Mouse (Mus musculus) G1E (cell line): ENCODE results near the gene Smoc1. TPM values are rescaled to one million over a fixed set of nuclear protein-coding genes. Genes with fewer than 3 reads are reported as not detected.

Experiments used
- ATAC-seq: 2 replicates; pipeline ENCODE4 v1.8.0; 2016; ENCODE audit warnings: mild to moderate bottlenecking; ENCODE audit not compliant: insufficient number of reproducible peaks, poor library complexity, low FRiP score, severe bottlenecking; ENCODE audit errors: extremely low read depth
- DNase-seq: peaks from one replicate; pipeline ENCODE4 v3.0.0; 2012; ENCODE audit warnings: low spot score
- H3K27me3 ChIP-seq: 2 replicates; pipeline ENCODE4 v1.6.1; 2012; ENCODE audit warnings: mild to moderate bottlenecking, low read length, inconsistent platforms; ENCODE audit not compliant: insufficient read depth
- H3K36me3 ChIP-seq: replicated peaks from 2 replicates; pipeline ENCODE3; 2012; ENCODE audit warnings: mild to moderate bottlenecking, inconsistent platforms
- H3K4me1 ChIP-seq: 2 replicates; pipeline ENCODE4 v1.6.1; 2012; ENCODE audit warnings: low read depth, low read length, inconsistent platforms, mixed read lengths; ENCODE audit not compliant: insufficient read depth
- H3K4me3 ChIP-seq: 2 replicates; pipeline ENCODE4 v1.5.1; 2012; ENCODE audit warnings: low read depth, mild to moderate bottlenecking, inconsistent platforms, low read length, moderate library complexity, mixed read lengths
- H3K9me3 ChIP-seq: replicated peaks from 2 replicates; pipeline ENCODE4 v1.6.1; 2012; ENCODE audit warnings: inconsistent platforms
- CTCF ChIP-seq: IDR thresholded peaks from 2 replicates; pipeline ENCODE4 v1.5.1; 2012; ENCODE audit warnings: low read depth, low read length, inconsistent platforms, mixed read lengths
- GATA1 ChIP-seq: IDR thresholded peaks from 2 replicates; pipeline ENCODE4 v1.6.1; 2012; ENCODE audit warnings: borderline replicate concordance, low read length, inconsistent platforms, mixed read lengths
- GATA2 ChIP-seq: IDR thresholded peaks from 2 replicates; pipeline ENCODE4 v1.6.1; 2012; ENCODE audit warnings: low read depth, low read length, inconsistent platforms, borderline replicate concordance
- POLR2AphosphoS5 ChIP-seq: IDR thresholded peaks from 2 replicates; pipeline ENCODE4 v1.6.1; 2012; ENCODE audit warnings: low read depth, low read length, inconsistent platforms; ENCODE audit not compliant: insufficient replicate concordance
- TAL1 ChIP-seq: conservative IDR thresholded peaks from 2 replicates; pipeline ENCODE4 v1.6.1; 2012; ENCODE audit warnings: low read depth, low read length, inconsistent platforms, mixed read lengths
- polyA plus RNA-seq: library from polyadenylated mRNA; stranded (reverse); fragments of >175 nt; gene quantifications from 2 replicates; pipeline ENCODE4 v1.2.3, GENCODE M21; 2012
- total RNA-seq, 2 experiments: library from RNA; stranded (forward) in 1 of 2; stranded (reverse) in 1 of 2; fragments of 200-1000 nt in 1 of 2; fragments of >200 nt in 1 of 2; fragmentation: Nextera tagmentation in 1 of 2; gene quantifications; 2 replicates each; pipeline ENCODE4 v1.2.3; 2014 to 2017

Gene Smoc1
- total and polyA plus RNA-seq, 3 experiments = 10.6 to 36.3 (median 28.1) TPM

DNA sequence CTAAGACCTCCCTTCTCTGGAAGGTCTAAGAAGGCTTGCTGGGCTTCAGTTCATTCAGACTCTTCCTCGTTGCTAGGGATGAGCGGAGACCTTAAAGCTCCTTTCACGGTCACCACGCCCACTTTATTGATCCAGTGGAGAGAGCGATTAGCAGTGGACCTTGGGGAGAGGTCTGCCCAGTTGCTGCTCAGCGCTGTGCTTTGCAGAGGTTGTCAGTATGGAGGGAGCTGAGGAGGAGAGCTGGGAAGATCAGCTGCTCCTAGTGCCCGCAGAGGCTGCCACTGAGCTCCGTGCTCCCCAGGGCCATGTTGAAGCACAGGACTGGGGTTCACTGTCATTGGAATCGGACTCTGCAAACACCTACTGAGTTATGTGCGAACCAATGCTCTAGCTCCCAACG is 17.0 kb downstream of the Smoc1 start:
- Histone ChIP-seq H3K36me3 (peaks cover 88% of the 10 kb centered on the region), H3K4me1 (peaks cover 17% of the 10 kb centered on the region), H3K27me3 (no peaks in the 10 kb centered on the region), H3K9me3 (no peaks in the 10 kb centered on the region), H3K4me3 (no peak overlapping the region)
- TF ChIP-seq CTCF (no peak), TAL1 (no peak), POLR2AphosphoS5 (no peak), GATA1 (no peak), GATA2 (no peak)
- DNase-seq = no peak
- ATAC-seq = no peak

DNA sequence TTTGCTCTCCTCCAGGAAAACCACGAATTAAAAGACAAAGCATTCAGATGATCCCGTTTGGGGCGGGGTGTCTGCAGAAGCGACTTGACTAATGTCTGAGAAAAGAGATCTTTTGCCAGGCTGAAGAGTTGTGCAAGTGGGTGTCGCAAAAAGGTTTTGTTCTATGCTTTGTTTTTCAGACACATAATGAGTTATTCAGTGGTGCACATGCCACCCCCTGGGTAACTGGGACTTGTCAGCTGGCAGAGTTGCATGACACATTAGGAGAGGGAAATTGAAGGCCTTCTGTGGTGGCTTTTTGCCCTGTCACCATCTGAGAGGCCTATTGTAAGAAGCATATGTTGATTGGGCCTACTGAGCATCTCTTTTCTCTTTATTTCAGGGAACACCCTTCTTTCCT is 20.3 kb downstream of the Smoc1 start:
- Histone ChIP-seq H3K27me3 (no peaks in the 10 kb centered on the region), H3K9me3 (no peaks in the 10 kb centered on the region), H3K4me3 (no peak overlapping the region), H3K4me1 (peaks cover 6% of the 10 kb centered on the region), H3K36me3 (peaks cover 84% of the 10 kb centered on the region)
- ATAC-seq = no peak
- no peak for DNase-seq
- TF ChIP-seq GATA1 (no peak), TAL1 (no peak), GATA2 (no peak), CTCF (no peak), POLR2AphosphoS5 (no peak)

DNA sequence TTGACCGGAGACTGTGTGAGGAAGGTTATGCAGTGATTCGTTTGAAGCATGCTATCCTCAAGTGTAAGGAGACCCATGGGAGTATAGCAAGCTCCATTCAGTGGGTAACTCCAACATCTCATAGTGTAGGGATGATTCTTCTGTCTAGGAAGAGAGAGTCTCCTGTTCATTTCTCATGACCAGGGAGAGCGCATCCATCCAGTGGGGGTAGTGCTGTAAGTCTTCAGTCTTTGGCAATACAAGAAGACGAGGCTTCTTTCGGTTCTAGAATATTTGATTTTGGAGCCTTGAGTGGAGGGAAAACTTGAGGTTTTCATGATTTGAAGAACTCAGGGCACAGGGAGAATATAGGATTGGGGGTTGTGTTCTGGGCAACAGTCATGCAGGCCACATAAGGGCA is 23.1 kb downstream of the Smoc1 start:
- DNase-seq = no peak
- H3K27me3 ChIP-seq = no peaks in the 10 kb centered on the region
- peaks cover 3% of the 10 kb centered on the region for H3K4me1 ChIP-seq
- H3K4me3 ChIP-seq = no peak overlapping the region
- ATAC-seq = no peak
- TF ChIP-seq TAL1 (no peak), CTCF (no peak), GATA2 (no peak), GATA1 (no peak), POLR2AphosphoS5 (no peak)
- peaks cover 77% of the 10 kb centered on the region for H3K36me3 ChIP-seq
- H3K9me3 ChIP-seq = no peaks in the 10 kb centered on the region

DNA sequence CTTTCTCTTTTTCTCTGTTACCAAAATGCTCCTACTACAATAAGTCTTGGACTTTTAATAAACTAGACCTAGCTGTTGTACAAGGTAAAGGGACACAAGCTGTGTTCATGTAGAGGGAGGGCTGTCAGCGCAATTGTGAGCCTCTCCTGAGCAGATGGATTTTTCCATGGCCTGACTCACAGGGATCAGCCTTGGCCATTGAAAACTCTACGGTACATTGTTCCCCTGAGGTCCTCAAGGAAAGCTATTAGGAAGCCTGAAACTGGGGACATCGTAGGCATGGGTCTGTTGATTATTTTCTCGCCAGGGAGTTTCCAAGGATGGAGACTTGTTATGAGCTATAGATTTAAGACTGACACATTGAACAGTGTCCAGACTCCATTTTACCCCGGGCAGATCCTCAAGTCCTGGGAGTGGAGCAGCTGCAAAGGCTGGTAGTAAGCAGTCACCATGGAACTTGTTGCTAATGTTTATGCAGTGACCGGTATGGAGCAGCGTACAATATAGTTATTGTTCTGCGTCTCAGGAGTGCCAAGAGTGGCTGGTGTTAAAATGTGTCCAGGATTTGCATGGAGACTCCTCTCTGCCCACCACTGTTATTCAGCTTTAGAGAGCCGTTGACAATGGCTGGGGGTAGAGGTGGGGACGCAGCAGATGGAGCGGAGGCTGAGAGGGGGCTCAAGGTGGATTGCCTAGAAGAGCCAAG is 28.5 kb downstream of the Smoc1 start:
- TF ChIP-seq GATA1 (no peak), GATA2 (no peak), POLR2AphosphoS5 (no peak), TAL1 (no peak), CTCF (no peak)
- Histone ChIP-seq H3K9me3 (no peaks in the 10 kb centered on the region), H3K36me3 (peaks cover 72% of the 10 kb centered on the region), H3K27me3 (no peaks in the 10 kb centered on the region), H3K4me1 (peaks cover 3% of the 10 kb centered on the region), H3K4me3 (no peak overlapping the region)
- no peak for ATAC-seq
- no peak for DNase-seq

DNA sequence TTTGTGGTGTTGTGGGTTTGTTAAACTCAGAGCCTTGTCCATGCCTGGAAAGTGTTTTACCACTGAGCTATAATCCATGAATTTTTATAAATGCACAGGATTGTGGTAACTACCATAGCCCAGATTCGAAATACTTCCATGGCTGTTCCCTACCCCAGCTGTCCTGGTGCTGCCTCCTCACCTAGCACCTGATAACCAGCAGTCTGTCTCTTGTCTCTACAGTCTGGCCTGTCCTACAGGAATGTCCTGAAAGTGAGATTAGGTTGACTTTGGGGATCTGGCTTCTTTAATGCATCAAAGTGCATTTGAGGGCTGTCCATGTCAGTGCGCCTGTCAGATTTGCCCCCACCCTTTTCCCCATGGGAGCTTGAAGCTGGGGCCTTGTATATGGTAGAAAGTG is 29.2 kb downstream of the Smoc1 start:
- ATAC-seq (no peak), DNase-seq (no peak)
- H3K9me3 ChIP-seq = no peaks in the 10 kb centered on the region
- no peaks in the 10 kb centered on the region for H3K27me3 ChIP-seq
- H3K36me3 ChIP-seq = peaks cover 72% of the 10 kb centered on the region
- peaks cover 3% of the 10 kb centered on the region for H3K4me1 ChIP-seq
- no peak overlapping the region for H3K4me3 ChIP-seq
- TF ChIP-seq CTCF = no peak
- TF ChIP-seq GATA1 = no peak
- TF ChIP-seq TAL1 = no peak
- TF ChIP-seq GATA2 = no peak
- no peak for TF ChIP-seq POLR2AphosphoS5

DNA sequence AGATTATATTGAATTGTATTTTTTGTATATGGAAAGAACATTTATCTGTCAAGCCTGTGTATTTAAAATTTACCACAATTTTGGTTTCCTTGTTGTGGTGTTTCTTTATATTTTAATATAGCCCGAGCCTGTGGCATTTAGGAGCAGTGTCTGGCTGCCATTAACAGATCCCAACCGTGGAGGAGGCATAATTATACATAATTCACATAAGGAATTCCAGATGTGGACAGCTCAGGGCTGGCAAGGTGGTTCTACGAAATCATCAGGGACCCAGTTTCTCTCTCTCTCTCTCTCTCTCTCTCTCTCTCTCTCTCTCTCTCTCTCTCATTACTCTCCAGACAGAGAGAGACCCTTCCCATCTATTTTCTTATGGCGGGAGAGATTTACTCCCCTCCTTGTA is 31.0 kb downstream of the Smoc1 start:
- H3K36me3 ChIP-seq = peaks cover 78% of the 10 kb centered on the region
- H3K4me1 ChIP-seq = peaks cover 2% of the 10 kb centered on the region; the same call in 1 of the 2 replicates
- H3K9me3 ChIP-seq = no peaks in the 10 kb centered on the region
- no peak for TF ChIP-seq GATA1
- no peak for TF ChIP-seq GATA2
- no peak for TF ChIP-seq CTCF
- TF ChIP-seq POLR2AphosphoS5 = no peak
- TF ChIP-seq TAL1 = no peak
- H3K27me3 ChIP-seq = no peaks in the 10 kb centered on the region
- no peak overlapping the region for H3K4me3 ChIP-seq
- DNase-seq = no peak
- no peak for ATAC-seq
